Mouse (Mus musculus): Measurements from ENCODE around the gene Smc5. TPM values are rescaled to one million over a fixed set of nuclear protein-coding genes. Genes with fewer than 3 reads are reported as not detected.

Gene Smc5
- 5.9 and 6.1 TPM in 2 replicates for polyA plus RNA-seq (2021; fragmentation: Nextera tagmentation)
- long read RNA-seq, experiment 1, full-length matches to known transcripts = 3 of 46 reads
- long read RNA-seq, experiment 1, partial matches to known transcripts = 16 of 46 reads
- long read RNA-seq, experiment 1, other reads (novel, unspliced or antisense) = 27 of 46 reads
- long read RNA-seq, experiment 2, partial matches to known transcripts = 16 of 16 reads
- long read RNA-seq, experiment 2, other reads (novel, unspliced or antisense) = 0 of 16 reads

GRCm38 (mm10) chr19:23273355-23274053 lies at the start of gene Smc5:
Gene Smc5 (minus strand): TSS chr19:23273897.

Other genes with a start within 250 kb of the Smc5 start
- gene Klf9, start 132.7 kb downstream of the Smc5 start, polyA plus RNA-seq (2021; fragmentation: Nextera tagmentation) = 47.6 and 73.3 TPM in 2 replicates
- 0.58 and 0.61 TPM in 2 replicates for gene Mamdc2, start 174.5 kb upstream of the Smc5 start, polyA plus RNA-seq (2021; fragmentation: Nextera tagmentation)

All from left cerebral cortex, adult 6 months (tissue).